In genomic region chr2:119995391-119996281, GRCm38 (mm10) we compare ENCODE assay signal across 8 mouse cellular contexts. TPM values are rescaled to one million over a fixed set of nuclear protein-coding genes. Genes with fewer than 3 reads are reported as not detected.
A peak's percentile ranks its signal among the peaks of the same experiment; 100 is the strongest.
DNase-seq lines count a peak whose midpoint lies in the region; ATAC-seq and TF ChIP-seq lines count a peak whose summit lies in the region.

No protein-coding gene starts in this region.

- no peak overlapping the region for H3K9ac ChIP-seq in heart, adult 2 months (ENCODE audit: low read depth, low read length)
- H3K9ac ChIP-seq in kidney, embryonic 14.5 days (ENCODE audit: low read depth, low read length), result no peak overlapping the region; the same call in 1 of the 2 replicates
- H3K9ac ChIP-seq in midbrain, postnatal 0 days (replicated peaks; ENCODE audit: low read length, poor library complexity, severe bottlenecking), result no peak overlapping the region

- H3K27ac ChIP-seq in spleen, adult 2 months (ENCODE audit: insufficient read depth, low read length), result peak overlapping the region; percentile 18
- peak overlapping the region; percentile 61 for H3K27ac ChIP-seq in heart, adult 2 months
- peak overlapping the region; percentile 93 for H3K27ac ChIP-seq in kidney, embryonic 14.5 days (ENCODE audit: low read depth, low read length)
- H3K27ac ChIP-seq in midbrain, postnatal 0 days (ENCODE audit: low read depth, low read length), result peak overlapping the region; percentile 63
- no peak overlapping the region for H3K27ac ChIP-seq in cerebellum, adult 2 months (ENCODE audit: insufficient read depth, low read length)

- no peak overlapping the region for H3K4me3 ChIP-seq in spleen, adult 2 months (ENCODE audit: extremely low read depth, insufficient read depth, insufficient read length)
- H3K4me3 ChIP-seq in heart, adult 2 months, result no peak overlapping the region
- H3K4me3 ChIP-seq in kidney, embryonic 14.5 days (ENCODE audit: low read length), result no peak overlapping the region
- H3K4me3 ChIP-seq in midbrain, postnatal 0 days (ENCODE audit: low read depth, low read length), result no peak overlapping the region
- H3K4me3 ChIP-seq in cerebellum, adult 2 months (replicated peaks; ENCODE audit: insufficient read depth, low read depth, low read length), result no peak overlapping the region

- H3K27me3 ChIP-seq in spleen, adult 2 months (ENCODE audit: control insufficient read depth, insufficient read depth, low read length), result no peaks in the 10 kb centered on the region
- no peaks in the 10 kb centered on the region for H3K27me3 ChIP-seq in heart, adult 2 months (ENCODE audit: control insufficient read depth, insufficient read depth, low read length)
- no peaks in the 10 kb centered on the region for H3K27me3 ChIP-seq in kidney, embryonic 14.5 days (ENCODE audit: control insufficient read depth, insufficient read depth, low read length)
- H3K27me3 ChIP-seq in midbrain, postnatal 0 days (ENCODE audit: insufficient read depth, low read length), result no peaks in the 10 kb centered on the region
- no peaks in the 10 kb centered on the region for H3K27me3 ChIP-seq in cerebellum, adult 2 months (ENCODE audit: control insufficient read depth, insufficient read depth, low read length)

- TF ChIP-seq EP300 in heart, adult 2 months (IDR thresholded peaks at IDR 0.05; ENCODE audit: insufficient read depth, low read depth, low read length), result no peak

- no peaks in the 10 kb centered on the region for H3K79me2 ChIP-seq in heart, adult 2 months (replicated peaks; ENCODE audit: control insufficient read depth, insufficient read depth, low read length)

- TF ChIP-seq CTCF in spleen, adult 2 months (IDR thresholded peaks at IDR 0.05; ENCODE audit: extremely low read depth, insufficient read depth, insufficient read length, insufficient replicate concordance), result no peak
- TF ChIP-seq CTCF in heart, adult 2 months (IDR thresholded peaks at IDR 0.05), result no peak
- no peak for TF ChIP-seq CTCF in midbrain, postnatal 0 days (IDR thresholded peaks at IDR 0.05)
- TF ChIP-seq CTCF in cerebellum, adult 2 months (IDR thresholded peaks at IDR 0.05; ENCODE audit: borderline replicate concordance, insufficient read depth, low read depth, low read length), result no peak

- intact Hi-C loops in heart, adult 2 months (cut with DNase I), result no loop called here

- H3K4me1 ChIP-seq in spleen, adult 2 months (ENCODE audit: control insufficient read depth, insufficient read depth, insufficient read length), result no peaks in the 10 kb centered on the region
- peaks cover 13% of the 10 kb centered on the region for H3K4me1 ChIP-seq in heart, adult 2 months (ENCODE audit: control insufficient read depth, insufficient read depth, low read length)
- peaks cover 18% of the 10 kb centered on the region; the same call in 1 of the 2 replicates for H3K4me1 ChIP-seq in kidney, embryonic 14.5 days (ENCODE audit: control insufficient read depth, insufficient read depth, low read length)
- H3K4me1 ChIP-seq in midbrain, postnatal 0 days (ENCODE audit: insufficient read depth, low read length), result no peaks in the 10 kb centered on the region
- peaks cover 13% of the 10 kb centered on the region for H3K4me1 ChIP-seq in cerebellum, adult 2 months (ENCODE audit: control insufficient read depth, insufficient read depth, low read length)

- no peaks in the 10 kb centered on the region for H3K36me3 ChIP-seq in spleen, adult 2 months (ENCODE audit: control insufficient read depth, insufficient read depth, low read length)
- H3K36me3 ChIP-seq in heart, adult 2 months (ENCODE audit: control insufficient read depth, insufficient read depth, low read length), result peaks cover 4% of the 10 kb centered on the region
- peaks cover 2% of the 10 kb centered on the region; the same call in 1 of the 2 replicates for H3K36me3 ChIP-seq in kidney, embryonic 14.5 days (ENCODE audit: control insufficient read depth, insufficient read depth, low read length)
- 0 out of 2 replicates have a peak, but pooled peaks cover 4% of the 10 kb centered on the region for H3K36me3 ChIP-seq in midbrain, postnatal 0 days (ENCODE audit: insufficient read depth, low read length)

- H3K9me3 ChIP-seq in kidney, embryonic 14.5 days (ENCODE audit: control insufficient read depth, low read length), result no peaks in the 10 kb centered on the region
- H3K9me3 ChIP-seq in midbrain, postnatal 0 days (ENCODE audit: low read length), result no peaks in the 10 kb centered on the region

- DNase-seq in spleen, adult 2 months (ENCODE audit: low read depth in 1 of 2, low spot score in 2 of 2), result no peak
- no peak for DNase-seq in spleen, adult 12 weeks (ENCODE audit: low spot score)
- DNase-seq in heart, adult 2 months, result peak in 1 of 2 experiments; percentile 44
- DNase-seq in midbrain, postnatal 0 days (ENCODE audit: low spot score), result no peak
- no peak for DNase-seq in cerebellum, adult 2 months
- DNase-seq in left cerebral cortex, adult 8-10 months (ENCODE audit: low spot score in 2 of 2), result no peak
- DNase-seq in layer of hippocampus, adult 11-12 months (ENCODE audit: low spot score), result no peak

- peak; percentile 32; the same call in 1 of the 2 replicates for ATAC-seq in kidney, embryonic 14.5 days (ENCODE audit: low FRiP score, low TSS enrichment)
- ATAC-seq in midbrain, postnatal 0 days (ENCODE audit: low FRiP score), result no peak

- H3K4me2 ChIP-seq in kidney, embryonic 14.5 days (replicated peaks; ENCODE audit: low read depth, low read length), result no peak overlapping the region
- no peak overlapping the region for H3K4me2 ChIP-seq in midbrain, postnatal 0 days (ENCODE audit: low read depth, low read length, poor library complexity, severe bottlenecking)

- 50% methylated on average over 9 of the region's 9 CpGs for WGBS in spleen, adult 2 months
- 20% methylated on average over 9 of the region's 9 CpGs for WGBS in heart, adult 2 months
- WGBS in kidney, embryonic 14.5 days, result 43% methylated on average over 9 of the region's 9 CpGs
- 67% methylated on average over 9 of the region's 9 CpGs for WGBS in midbrain, postnatal 0 days
- WGBS in cerebellum, adult 2 months, result 71% methylated on average over 9 of the region's 9 CpGs

- TF ChIP-seq POLR2A in spleen, adult 2 months (IDR thresholded peaks at IDR 0.05; ENCODE audit: low read depth, low read length), result no peak
- TF ChIP-seq POLR2A in heart, adult 2 months (IDR thresholded peaks at IDR 0.05; ENCODE audit: insufficient read depth, low read depth, low read length), result no peak
- no peak for TF ChIP-seq POLR2A in cerebellum, adult 2 months (IDR thresholded peaks at IDR 0.05; ENCODE audit: borderline replicate concordance, insufficient read depth, low read length)

RNA-seq across cellular contexts. Expression of gene Mapkbp1, which starts 23.1 kb away (rescaled TPM):
- 6.0 and 7.5 TPM in 2 replicates for polyA plus RNA-seq in spleen, adult 2 months (2012; rRNA removed)
- 1 to 10 TPM; 7.7 to 8.0 TPM for total RNA-seq in heart, adult 2 months (2021)
- 8.1 and 11.0 TPM in 2 replicates for polyA plus RNA-seq in heart, adult 2 months (2012; rRNA removed)
- polyA plus RNA-seq in kidney, embryonic 14.5 days (2014; fragmentation: Nextera tagmentation; extraction: Ambion mirVana), result 2.8 and 4.0 TPM in 2 replicates
- total RNA-seq in midbrain, postnatal 0 days (2014; rRNA removed), result 54.2 and 64.6 TPM in 2 replicates
- 7.1 and 7.4 TPM in 2 replicates for polyA plus RNA-seq in midbrain, postnatal 0 days (2015; fragmentation: Nextera tagmentation; extraction: Ambion mirVana)
- polyA plus RNA-seq in cerebellum, adult 2 months (2012; rRNA removed), result 37.6 and 42.2 TPM in 2 replicates
- 10 to 100 TPM; 42.3 to 51.3 (median 44.2) TPM for total RNA-seq in left cerebral cortex, adult 8-10 months (2022)

RNA-seq across cellular contexts. Expression of gene Jmjd7, which starts 31.6 kb away (rescaled TPM):
- 5.9 and 13.4 TPM in 2 replicates for polyA plus RNA-seq in spleen, adult 2 months (2012; rRNA removed)
- 1 to 10 TPM; 6.3 to 7.4 TPM for total RNA-seq in heart, adult 2 months (2021)
- polyA plus RNA-seq in heart, adult 2 months (2012; rRNA removed), result 6.4 and 14.6 TPM in 2 replicates
- polyA plus RNA-seq in kidney, embryonic 14.5 days (2014; fragmentation: Nextera tagmentation; extraction: Ambion mirVana), result 22.2 and 26.3 TPM in 2 replicates
- total RNA-seq in midbrain, postnatal 0 days (2014; rRNA removed), result 4.9 and 11.7 TPM in 2 replicates
- 13.6 and 13.7 TPM in 2 replicates for polyA plus RNA-seq in midbrain, postnatal 0 days (2015; fragmentation: Nextera tagmentation; extraction: Ambion mirVana)
- polyA plus RNA-seq in cerebellum, adult 2 months (2012; rRNA removed), result 11.2 and 11.9 TPM in 2 replicates
- total RNA-seq in left cerebral cortex, adult 8-10 months (2022), result 1 to 10 TPM; 3.6 to 4.6 (median 4.2) TPM

RNA-seq across cellular contexts. Expression of gene Gm28042, which starts 31.7 kb away (rescaled TPM):
- 5.3 and 7.9 TPM in 2 replicates for polyA plus RNA-seq in spleen, adult 2 months (2012; rRNA removed)
- under 1 TPM; 0.55 to 0.77 TPM for total RNA-seq in heart, adult 2 months (2021)
- 2.2 and 6.2 TPM in 2 replicates for polyA plus RNA-seq in heart, adult 2 months (2012; rRNA removed)
- 3.5 and 3.7 TPM in 2 replicates for polyA plus RNA-seq in kidney, embryonic 14.5 days (2014; fragmentation: Nextera tagmentation; extraction: Ambion mirVana)
- total RNA-seq in midbrain, postnatal 0 days (2014; rRNA removed), result 3.7 and 6.6 TPM in 2 replicates
- 0.98 and 2.5 TPM in 2 replicates for polyA plus RNA-seq in midbrain, postnatal 0 days (2015; fragmentation: Nextera tagmentation; extraction: Ambion mirVana)
- polyA plus RNA-seq in cerebellum, adult 2 months (2012; rRNA removed), result 9.0 and 10.8 TPM in 2 replicates
- total RNA-seq in left cerebral cortex, adult 8-10 months (2022), result 1 to 10 TPM in 3 of 4 experiments, under 1 TPM in 1; 0.50 to 2.6 (median 1.3) TPM

RNA-seq across cellular contexts. Expression of gene Pla2g4b, which starts 37.6 kb away (rescaled TPM):
- polyA plus RNA-seq in spleen, adult 2 months (2012; rRNA removed), result 6.0 and 8.8 TPM in 2 replicates
- total RNA-seq in heart, adult 2 months (2021), result 1 to 10 TPM; 1.6 to 1.9 TPM
- polyA plus RNA-seq in heart, adult 2 months (2012; rRNA removed), result 3.3 and 4.1 TPM in 2 replicates
- 1.3 and 1.5 TPM in 2 replicates for polyA plus RNA-seq in kidney, embryonic 14.5 days (2014; fragmentation: Nextera tagmentation; extraction: Ambion mirVana)
- 4.9 and 9.2 TPM in 2 replicates for total RNA-seq in midbrain, postnatal 0 days (2014; rRNA removed)
- 0.20 and 0.34 TPM in 2 replicates for polyA plus RNA-seq in midbrain, postnatal 0 days (2015; fragmentation: Nextera tagmentation; extraction: Ambion mirVana)
- polyA plus RNA-seq in cerebellum, adult 2 months (2012; rRNA removed), result 12.9 and 16.9 TPM in 2 replicates
- total RNA-seq in left cerebral cortex, adult 8-10 months (2022), result 1 to 10 TPM; 1.1 to 4.3 (median 2.1) TPM
